Mouse (Mus musculus) liver, embryonic 18 days (tissue): ENCODE data around the gene Msrb3. TPM values are rescaled to one million over a fixed set of nuclear protein-coding genes. Genes with fewer than 3 reads are reported as not detected.

Source experiments
- polyA plus RNA-seq: library from polyadenylated mRNA; depleted of rRNA; stranded (reverse); fragments of >200 nt; gene quantifications from 2 replicates; pipeline ENCODE4 v1.2.3, GENCODE M21; 2012; rRNA removed

Msrb3 gene
- 3.3 and 3.5 TPM in 2 replicates for polyA plus RNA-seq

DNA sequence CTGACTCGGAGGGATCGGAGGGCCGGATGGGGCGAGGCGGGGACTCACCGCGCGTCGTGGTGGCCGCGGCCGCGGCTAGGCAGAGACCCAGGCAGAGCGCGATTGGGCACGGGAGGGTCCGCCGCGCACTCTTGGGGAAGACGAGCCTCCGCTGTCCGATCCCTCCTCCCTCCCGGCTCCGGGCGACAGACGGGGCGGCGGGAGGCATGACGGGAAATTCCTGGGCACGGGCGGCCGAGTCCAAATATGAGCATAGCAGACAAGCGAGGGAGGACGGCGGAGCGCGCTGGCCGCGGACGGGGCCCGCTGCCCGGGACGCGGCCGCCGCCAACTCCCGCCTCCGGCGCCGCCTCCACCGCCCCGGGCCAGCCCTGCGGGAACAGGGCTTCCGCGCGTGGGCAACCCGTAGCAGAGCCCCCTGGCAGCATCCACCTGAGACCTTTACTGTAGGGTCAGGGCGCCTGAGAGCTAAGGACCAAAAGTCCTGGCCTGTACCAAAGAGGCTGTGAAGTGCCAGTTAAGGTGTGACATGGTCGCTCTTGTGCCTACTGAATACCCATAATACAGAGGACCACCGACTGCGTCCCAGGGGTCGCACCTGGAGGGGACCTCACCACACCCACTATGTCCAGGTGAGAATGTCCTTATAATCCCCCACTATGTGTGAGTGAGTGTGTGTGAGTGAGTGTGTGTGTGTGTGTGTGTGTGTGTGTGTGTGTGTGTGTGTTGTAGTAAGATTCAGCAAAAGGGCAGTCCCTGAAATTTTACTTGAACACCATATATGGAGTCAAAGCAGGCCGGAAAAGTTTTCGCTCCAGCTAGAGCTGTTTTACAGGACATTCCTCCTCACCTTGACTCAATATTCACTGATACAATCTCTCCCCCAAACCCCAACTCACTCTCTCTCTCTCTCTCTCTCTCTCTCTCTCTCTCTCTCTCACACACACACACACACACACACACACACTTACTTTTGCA lies at the start of gene Msrb3:
TSS of gene Msrb3 (minus strand) at position 317 of the 978 bp plus-strand sequence.

Other genes starting within 250 kb of the Msrb3 start
- 3.2 and 3.3 TPM in 2 replicates for gene Lemd3, start 80.2 kb upstream of the Msrb3 start, polyA plus RNA-seq
- 1.2 and 1.8 TPM in 2 replicates for gene Wif1, start 134.9 kb upstream of the Msrb3 start, polyA plus RNA-seq